In the genomic region with DNA sequence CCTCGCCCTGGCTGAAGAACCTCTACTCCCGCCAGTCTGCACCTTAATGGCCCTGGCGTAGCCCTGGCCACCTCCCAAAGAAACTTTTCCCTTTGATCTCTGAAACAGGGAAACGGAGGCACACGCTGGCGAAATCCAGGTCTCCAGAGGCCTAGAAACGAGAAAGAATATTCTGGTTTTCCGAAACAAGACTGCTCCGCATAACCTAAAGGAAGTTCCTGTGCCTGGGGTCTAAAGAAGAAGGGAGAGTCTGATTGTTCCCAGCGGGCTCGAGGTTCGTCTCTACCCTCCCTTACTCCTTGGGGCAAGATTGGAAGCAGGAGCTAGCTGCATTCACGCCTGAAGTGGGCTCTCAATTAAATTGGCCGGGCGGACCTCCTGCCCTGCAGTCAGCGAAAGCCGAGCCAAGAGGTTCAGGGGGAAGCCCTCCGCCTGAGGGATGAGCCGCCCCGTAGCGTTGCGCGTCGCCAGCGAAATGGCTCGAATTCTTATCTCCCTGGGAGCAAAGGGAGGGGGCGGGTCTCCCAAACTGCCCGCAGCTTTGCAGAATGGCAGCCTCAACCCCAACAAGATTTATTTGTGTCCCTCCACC, we compare ENCODE assay signal across 11 mouse cellular contexts. TPM values are rescaled to one million over a fixed set of nuclear protein-coding genes. Genes with fewer than 3 reads are reported as not detected.
DNase-seq lines count a peak whose midpoint lies in the region; ATAC-seq and TF ChIP-seq lines count a peak whose summit lies in the region.
"Had no signal": no experiment of that assay in that cellular context is flagged by ENCODE, and none has a peak within 500 bp of the region (broad histone marks: within the 10 kb centered on the region; RNA-seq: fewer than 3 reads in every experiment).

No protein-coding gene starts in this region.

- intact Hi-C loops in left cerebral cortex, adult 2 months (cut with DNase I): no loop called here

- no peaks in the 10 kb centered on the region for H3K9me3 ChIP-seq in lung, embryonic 14.5 days (ENCODE audit: low read depth, low read length)
- no peaks in the 10 kb centered on the region for H3K9me3 ChIP-seq in embryonic facial prominence, embryonic 14.5 days (ENCODE audit: control insufficient read depth, low read length)
- no peaks in the 10 kb centered on the region for H3K9me3 ChIP-seq in limb, embryonic 12.5 days
- no peaks in the 10 kb centered on the region for H3K9me3 ChIP-seq in stomach, embryonic 15.5 days

- TF ChIP-seq CTCF in lung, embryonic 14.5 days (IDR thresholded peaks at IDR 0.05; ENCODE audit: low read depth): no peak
- no peak for TF ChIP-seq CTCF in lung, adult 2 months (IDR thresholded peaks at IDR 0.05; ENCODE audit: insufficient read depth, low read length)
- no peak for TF ChIP-seq CTCF in thymus, adult 2 months (IDR thresholded peaks at IDR 0.05; ENCODE audit: borderline replicate concordance, control insufficient read depth, extremely low read depth, insufficient read depth, low read length, poor library complexity)
- TF ChIP-seq CTCF in left cerebral cortex, adult 2 months (IDR thresholded peaks at IDR 0.05): no peak

- H3K4me2 ChIP-seq in lung, embryonic 14.5 days: 0 out of 2 replicates have a peak overlapping the region, but pooled peaks have one; percentile 3
- H3K4me2 ChIP-seq in embryonic facial prominence, embryonic 14.5 days (ENCODE audit: low read depth, low read length): peak overlapping the region; percentile 55
- H3K4me2 ChIP-seq in limb, embryonic 12.5 days: peak overlapping the region; percentile 52
- peak overlapping the region; percentile 2; the same call in 1 of the 2 replicates for H3K4me2 ChIP-seq in stomach, embryonic 15.5 days

- no peak overlapping the region for H3K9ac ChIP-seq in lung, embryonic 14.5 days
- no peak overlapping the region for H3K9ac ChIP-seq in embryonic facial prominence, embryonic 14.5 days (ENCODE audit: low read depth, low read length)
- H3K9ac ChIP-seq in limb, embryonic 12.5 days (replicated peaks): no peak overlapping the region
- no peak overlapping the region for H3K9ac ChIP-seq in stomach, embryonic 15.5 days

- no peaks in the 10 kb centered on the region for H3K36me3 ChIP-seq in lung, embryonic 14.5 days (ENCODE audit: insufficient read depth)
- no peaks in the 10 kb centered on the region for H3K36me3 ChIP-seq in embryonic facial prominence, embryonic 14.5 days (ENCODE audit: control insufficient read depth, insufficient read depth, low read length)
- H3K36me3 ChIP-seq in limb, embryonic 12.5 days: no peaks in the 10 kb centered on the region
- no peaks in the 10 kb centered on the region for H3K36me3 ChIP-seq in stomach, embryonic 15.5 days
- no peaks in the 10 kb centered on the region for H3K36me3 ChIP-seq in thymus, adult 2 months (ENCODE audit: control insufficient read depth, insufficient read depth, low read length)

- peaks cover 98% of the 10 kb centered on the region for H3K27me3 ChIP-seq in lung, embryonic 14.5 days (ENCODE audit: insufficient read depth, low read length)
- H3K27me3 ChIP-seq in embryonic facial prominence, embryonic 14.5 days (replicated peaks; ENCODE audit: control insufficient read depth, insufficient read depth, low read length): peaks cover 92% of the 10 kb centered on the region
- peaks cover 98% of the 10 kb centered on the region for H3K27me3 ChIP-seq in limb, embryonic 12.5 days
- peaks cover 94% of the 10 kb centered on the region for H3K27me3 ChIP-seq in stomach, embryonic 15.5 days (replicated peaks)
- H3K27me3 ChIP-seq in thymus, adult 2 months (ENCODE audit: control insufficient read depth, insufficient read depth, low read length): peaks cover 14% of the 10 kb centered on the region

- WGBS in lung, embryonic 14.5 days: under 1% methylated on average over 28 of the region's 28 CpGs
- 2% methylated on average over 28 of the region's 28 CpGs for WGBS in lung, adult 2 months
- 1% methylated on average over 28 of the region's 28 CpGs for WGBS in embryonic facial prominence, embryonic 14.5 days
- WGBS in limb, embryonic 12.5 days: under 1% methylated on average over 28 of the region's 28 CpGs
- WGBS in stomach, embryonic 15.5 days: under 1% methylated on average over 28 of the region's 28 CpGs
- WGBS in thymus, adult 2 months: 7% methylated on average over 28 of the region's 28 CpGs

- no peak overlapping the region for H3K27ac ChIP-seq in lung, embryonic 14.5 days (ENCODE audit: low read depth)
- H3K27ac ChIP-seq in embryonic facial prominence, embryonic 14.5 days (replicated peaks; ENCODE audit: low read depth, low read length): no peak overlapping the region
- H3K27ac ChIP-seq in limb, embryonic 12.5 days: no peak overlapping the region
- H3K27ac ChIP-seq in stomach, embryonic 15.5 days: no peak overlapping the region
- H3K27ac ChIP-seq in thymus, adult 2 months (ENCODE audit: control insufficient read depth, insufficient read depth, low read length): no peak overlapping the region
- H3K27ac ChIP-seq in left cerebral cortex, adult 2 months: no peak overlapping the region

- DNase-seq in lung, embryonic 14.5 days: no peak
- DNase-seq in lung, adult 2 months: no peak
- DNase-seq in embryonic facial prominence, embryonic 14.5 days (ENCODE audit: low spot score): no peak
- no peak for DNase-seq in adrenal gland, postnatal 10 days
- DNase-seq in thymus, adult 2 months: no peak
- no peak for DNase-seq in left cerebral cortex, adult 2 months (ENCODE audit: extremely low spot score in 1 of 2, low spot score in 2 of 2)
- DNase-seq: cerebellum, adult 8-10 months had no signal

- H3K4me1 ChIP-seq in lung, embryonic 14.5 days (ENCODE audit: insufficient read depth): no peaks in the 10 kb centered on the region
- H3K4me1 ChIP-seq in lung, adult 2 months (ENCODE audit: control insufficient read depth, insufficient read depth, low read length): no peaks in the 10 kb centered on the region
- H3K4me1 ChIP-seq in embryonic facial prominence, embryonic 14.5 days (ENCODE audit: control insufficient read depth, insufficient read depth, low read length): 0 out of 2 replicates have a peak, but pooled peaks cover 11% of the 10 kb centered on the region
- peaks cover 56% of the 10 kb centered on the region for H3K4me1 ChIP-seq in limb, embryonic 12.5 days (replicated peaks)
- peaks cover 6% of the 10 kb centered on the region for H3K4me1 ChIP-seq in stomach, embryonic 15.5 days
- no peaks in the 10 kb centered on the region for H3K4me1 ChIP-seq in thymus, adult 2 months (replicated peaks; ENCODE audit: control insufficient read depth, insufficient read depth, low read length)

- no peak for TF ChIP-seq POLR2A in lung, adult 2 months (IDR thresholded peaks at IDR 0.05; ENCODE audit: borderline replicate concordance, extremely low read depth, low read depth, low read length)
- no peak for TF ChIP-seq POLR2A in thymus, adult 2 months (IDR thresholded peaks at IDR 0.05; ENCODE audit: control insufficient read depth, extremely low read depth, insufficient read depth, low read length, poor library complexity)

- ATAC-seq in lung, embryonic 14.5 days (ENCODE audit: insufficient read depth): no peak
- ATAC-seq in embryonic facial prominence, embryonic 14.5 days (ENCODE audit: low read depth): no peak
- no peak for ATAC-seq in limb, embryonic 12.5 days (ENCODE audit: insufficient number of reproducible peaks, insufficient read depth, low FRiP score, low TSS enrichment, low read depth)
- ATAC-seq in stomach, embryonic 15.5 days (ENCODE audit: insufficient read depth, low FRiP score, low read depth): no peak

- H3K4me3 ChIP-seq in lung, embryonic 14.5 days (ENCODE audit: low read depth, low read length): no peak overlapping the region
- H3K4me3 ChIP-seq in lung, adult 2 months (replicated peaks; ENCODE audit: extremely low read depth, low read depth, low read length): no peak overlapping the region
- peak overlapping the region; percentile 34 for H3K4me3 ChIP-seq in embryonic facial prominence, embryonic 14.5 days (ENCODE audit: low read depth, low read length)
- H3K4me3 ChIP-seq in limb, embryonic 12.5 days (replicated peaks): peak overlapping the region; percentile 30
- H3K4me3 ChIP-seq in stomach, embryonic 15.5 days (replicated peaks): no peak overlapping the region
- H3K4me3 ChIP-seq in thymus, adult 2 months (ENCODE audit: control insufficient read depth, insufficient read depth, low read length): no peak overlapping the region
- no peak overlapping the region for H3K4me3 ChIP-seq in left cerebral cortex, adult 2 months
- H3K4me3 ChIP-seq: myocyte had no signal

RNA-seq across cellular contexts. Expression of gene Tfap2a, which starts 33.2 kb away (rescaled TPM):
- polyA plus RNA-seq in lung, embryonic 14.5 days (2014; fragmentation: Nextera tagmentation; extraction: Ambion mirVana): 0.11 and 0.19 TPM in 2 replicates
- 0.48 and 4.0 TPM in 2 replicates for polyA plus RNA-seq in lung, adult 2 months (2012; rRNA removed)
- polyA plus RNA-seq in embryonic facial prominence, embryonic 14.5 days (2014; fragmentation: Nextera tagmentation; extraction: Ambion mirVana): 4.6 and 5.0 TPM in 2 replicates
- 10.1 and 11.3 TPM in 2 replicates for polyA plus RNA-seq in limb, embryonic 12.5 days (2016; fragmentation: Nextera tagmentation; extraction: Ambion mirVana)
- polyA plus RNA-seq in stomach, embryonic 15.5 days (2015; fragmentation: Nextera tagmentation; extraction: Ambion mirVana): 0.80 and 1.0 TPM in 2 replicates
- total RNA-seq in adrenal gland, postnatal 10 days (2021): under 1 TPM; 0.33 to 0.36 TPM
- 2.0 and 2.2 TPM in 2 replicates for polyA plus RNA-seq in thymus, adult 2 months (2012; rRNA removed)
- total RNA-seq in left cerebral cortex, adult 2 months (2021): 1 to 10 TPM in 1 of 2 experiments, under 1 TPM in 1; 0.68 to 1.0 TPM
- total RNA-seq: liver, adult 2 months had no signal

Comparison
In these comparisons a context has a peak if more than half of its experiments do, and no peak if none do; other contexts are left out.
1. H3K4me2 ChIP-seq: peak in every context shown above with its lines; median percentile 55 in embryonic facial prominence, embryonic 14.5 days; 52 in limb, embryonic 12.5 days; 3 in lung, embryonic 14.5 days; 2 in stomach, embryonic 15.5 days.
2. H3K4me3 ChIP-seq: peak in embryonic facial prominence, embryonic 14.5 days (single experiment) and limb, embryonic 12.5 days (single experiment); none in lung, embryonic 14.5 days (single experiment), lung, adult 2 months (single experiment), stomach, embryonic 15.5 days (single experiment), thymus, adult 2 months (single experiment) and left cerebral cortex, adult 2 months (single experiment).